Mouse (Mus musculus) hindbrain, embryonic 10.5 days (tissue): ENCODE measurements around the gene Usp10. TPM values are rescaled to one million over a fixed set of nuclear protein-coding genes. Genes with fewer than 3 reads are reported as not detected.

Source experiments
- DNase-seq: peaks from one replicate; pipeline ENCODE4 v3.0.0-alpha.2; 2017; ENCODE audit warnings: low spot score
- H3K27ac ChIP-seq: fragments of 300-500 bp; sonication (generic); 2 replicates; pipeline ENCODE4 v1.5.1; 2016; ENCODE audit warnings: mild to moderate bottlenecking, moderate library complexity
- H3K27me3 ChIP-seq: fragments of 300-500 bp; sonication (generic); 2 replicates; pipeline ENCODE4 v1.6.1; 2016; ENCODE audit warnings: mild to moderate bottlenecking; ENCODE audit not compliant: poor library complexity, insufficient read depth, severe bottlenecking
- H3K36me3 ChIP-seq: fragments of 300-500 bp; sonication (generic); 2 replicates; pipeline ENCODE4 v1.6.1; 2016; ENCODE audit warnings: mild to moderate bottlenecking, moderate library complexity
- H3K4me1 ChIP-seq: fragments of 300-500 bp; sonication (generic); replicated peaks from 2 replicates; pipeline ENCODE4 v1.6.1; 2016; ENCODE audit warnings: mild to moderate bottlenecking
- H3K4me3 ChIP-seq: fragments of 300-500 bp; sonication (generic); 2 replicates; pipeline ENCODE4 v1.5.1; 2016; ENCODE audit warnings: mild to moderate bottlenecking, moderate library complexity
- H3K9me3 ChIP-seq: fragments of 300-500 bp; sonication (generic); 2 replicates; pipeline ENCODE4 v1.6.1; 2016; ENCODE audit warnings: mild to moderate bottlenecking, moderate library complexity
- WGBS: fragments of 180-500 bp; shearing (Covaris S2); methylation state at CpG from one replicate; pipeline ENCODE4 v1.1.7; 2016; 5-methylcytosine and 5-hydroxymethylcytosine counted together
- polyA plus RNA-seq: library from polyadenylated mRNA; unstranded; fragments of >200 nt; fragmentation: Nextera tagmentation; extraction: Ambion mirVana; gene quantifications from 2 replicates; pipeline ENCODE4 v1.2.1, GENCODE M21; 2016

The Usp10 gene
- polyA plus RNA-seq, 1 experiment from 2014 or later = 182 TPM

DNA sequence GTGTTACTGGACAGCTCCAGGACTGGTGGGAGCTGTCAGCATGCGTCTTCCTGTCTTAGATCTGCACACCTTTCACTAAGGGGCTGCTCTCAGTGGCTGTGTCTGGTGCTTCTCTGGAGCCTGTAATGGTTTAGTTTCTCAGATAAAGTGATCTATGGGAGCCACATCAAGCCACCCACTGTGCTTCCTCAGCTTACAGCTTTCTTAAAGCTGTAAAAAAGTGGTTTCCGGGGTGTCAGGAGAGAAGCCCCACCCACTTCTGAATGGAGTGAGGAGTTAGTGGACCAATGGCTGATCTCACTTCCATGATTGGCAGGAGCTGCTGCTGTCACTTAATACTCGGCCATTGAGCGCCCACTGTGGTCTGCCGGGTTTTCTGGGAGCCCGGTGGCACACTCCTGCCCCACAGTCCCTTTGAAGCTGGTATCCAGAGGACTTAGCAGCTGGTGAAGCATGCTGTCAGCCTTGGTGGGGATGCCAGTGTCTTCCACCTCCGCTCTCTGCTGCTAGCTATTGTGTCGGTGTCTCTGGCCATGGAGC, 36.2 kb downstream of the Usp10 start:
- H3K36me3 ChIP-seq = peaks cover 100% of the 10 kb centered on the region

DNA sequence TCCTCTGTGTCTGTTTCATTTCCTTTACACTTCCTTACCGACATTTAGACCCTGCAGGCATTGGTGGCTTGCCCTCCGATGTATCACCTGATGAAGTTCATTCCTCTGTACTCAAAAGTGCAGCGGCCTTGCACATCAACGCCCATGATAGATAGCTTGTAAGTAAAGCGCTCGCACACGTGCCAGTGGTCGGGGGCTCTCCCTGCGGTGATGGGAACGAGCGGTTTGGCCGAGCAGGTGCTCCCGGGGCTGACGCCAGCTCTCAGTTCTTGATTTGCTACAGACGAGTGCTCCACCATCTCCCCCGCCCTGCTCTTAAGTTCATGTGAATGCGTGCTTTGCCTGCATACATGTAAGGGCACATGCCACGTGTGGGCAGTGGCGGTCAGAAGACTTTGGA, 37.5 kb downstream of the Usp10 start:
- no peak for DNase-seq
- Histone ChIP-seq H3K27ac (no peak overlapping the region), H3K4me3 (no peak overlapping the region), H3K27me3 (no peaks in the 10 kb centered on the region), H3K9me3 (no peaks in the 10 kb centered on the region), H3K36me3 (peaks cover 100% of the 10 kb centered on the region), H3K4me1 (peaks cover 13% of the 10 kb centered on the region)
- 93% methylated on average over 19 of the region's 19 CpGs for WGBS

More for the DNA sequence above, 36.2 kb downstream of the Usp10 start:
- no peak overlapping the region for H3K4me3 ChIP-seq
- no peaks in the 10 kb centered on the region for H3K9me3 ChIP-seq
- no peak for DNase-seq
- no peaks in the 10 kb centered on the region for H3K27me3 ChIP-seq
- 85% methylated on average over 8 of the region's 8 CpGs for WGBS
- H3K4me1 ChIP-seq = peaks cover 13% of the 10 kb centered on the region
- H3K27ac ChIP-seq = no peak overlapping the region

DNA sequence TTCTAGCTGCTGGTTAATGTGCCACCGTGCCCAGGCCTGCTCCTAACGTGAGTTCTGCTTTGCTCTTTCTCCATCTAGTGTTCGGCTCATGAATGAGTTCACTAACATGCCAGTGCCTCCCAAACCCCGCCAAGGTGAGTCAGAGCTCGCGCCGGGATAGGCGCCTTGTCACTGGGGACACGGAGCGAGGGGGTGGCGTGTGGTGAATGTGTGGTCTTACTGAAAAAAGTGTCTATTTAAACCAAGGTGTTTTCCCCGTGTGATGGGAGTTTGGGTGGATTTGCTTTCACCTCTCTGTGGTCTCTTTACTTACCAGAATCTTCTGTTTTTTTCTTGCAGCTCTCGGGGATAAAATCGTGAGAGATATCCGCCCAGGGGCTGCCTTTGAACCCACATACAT, 38.2 kb downstream of the Usp10 start:
- Histone ChIP-seq H3K27me3 (no peaks in the 10 kb centered on the region), H3K36me3 (peaks cover 100% of the 10 kb centered on the region), H3K27ac (no peak overlapping the region), H3K4me3 (no peak overlapping the region), H3K4me1 (peaks cover 13% of the 10 kb centered on the region), H3K9me3 (no peaks in the 10 kb centered on the region)
- no peak for DNase-seq
- 85% methylated on average over 15 of the region's 15 CpGs for WGBS

DNA sequence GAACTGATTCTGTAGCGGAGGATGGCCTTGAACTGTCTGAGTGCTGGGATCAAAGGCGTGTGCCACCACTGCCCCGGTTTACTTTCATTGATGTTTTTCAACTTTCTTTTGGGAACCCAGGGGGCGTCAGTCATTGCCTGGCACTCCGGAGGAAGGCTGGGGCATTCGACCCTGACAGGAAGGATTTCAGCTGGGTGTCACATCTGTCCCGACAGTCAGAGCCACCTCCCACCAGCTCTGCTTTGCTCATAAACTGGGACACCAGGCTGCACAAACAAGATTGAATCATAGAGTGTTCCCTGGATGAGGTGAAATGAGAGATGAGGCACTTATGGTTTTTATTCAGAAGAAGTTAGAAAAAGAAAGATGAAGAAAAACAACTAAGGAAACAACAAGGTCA, 42.1 kb downstream of the Usp10 start:
- no peak for DNase-seq
- no peak overlapping the region for H3K4me3 ChIP-seq
- peaks cover 13% of the 10 kb centered on the region for H3K4me1 ChIP-seq
- no peaks in the 10 kb centered on the region for H3K9me3 ChIP-seq
- no peaks in the 10 kb centered on the region for H3K27me3 ChIP-seq
- no peak overlapping the region for H3K27ac ChIP-seq
- H3K36me3 ChIP-seq = peaks cover 100% of the 10 kb centered on the region
- WGBS = 84% methylated on average over 7 of the region's 7 CpGs

DNA sequence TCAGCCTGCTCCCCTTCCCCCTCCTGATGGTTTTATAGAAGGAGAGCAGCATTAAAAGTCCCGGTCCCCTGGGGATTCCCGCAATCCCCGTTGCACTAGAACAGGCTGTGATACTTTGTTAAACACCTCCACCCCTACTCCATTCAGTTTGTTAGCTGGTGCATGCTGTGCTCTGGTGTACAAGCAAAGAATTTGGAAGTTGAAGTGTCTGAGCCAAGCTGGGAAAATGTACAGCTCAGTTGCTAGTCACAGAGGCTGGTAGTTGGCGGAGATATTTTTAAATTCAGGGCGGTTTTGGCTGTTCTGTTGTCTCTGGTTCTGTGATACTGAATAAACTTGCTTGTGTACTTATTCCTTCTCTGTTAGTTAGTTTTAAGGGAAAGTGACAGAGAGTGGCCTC, 42.6 kb downstream of the Usp10 start:
- DNase-seq = no peak
- Histone ChIP-seq H3K27ac (no peak overlapping the region), H3K9me3 (no peaks in the 10 kb centered on the region), H3K4me3 (no peak overlapping the region), H3K36me3 (peaks cover 100% of the 10 kb centered on the region), H3K4me1 (peaks cover 11% of the 10 kb centered on the region), H3K27me3 (no peaks in the 10 kb centered on the region)
- WGBS = 81% methylated on average over 5 of the region's 5 CpGs

DNA sequence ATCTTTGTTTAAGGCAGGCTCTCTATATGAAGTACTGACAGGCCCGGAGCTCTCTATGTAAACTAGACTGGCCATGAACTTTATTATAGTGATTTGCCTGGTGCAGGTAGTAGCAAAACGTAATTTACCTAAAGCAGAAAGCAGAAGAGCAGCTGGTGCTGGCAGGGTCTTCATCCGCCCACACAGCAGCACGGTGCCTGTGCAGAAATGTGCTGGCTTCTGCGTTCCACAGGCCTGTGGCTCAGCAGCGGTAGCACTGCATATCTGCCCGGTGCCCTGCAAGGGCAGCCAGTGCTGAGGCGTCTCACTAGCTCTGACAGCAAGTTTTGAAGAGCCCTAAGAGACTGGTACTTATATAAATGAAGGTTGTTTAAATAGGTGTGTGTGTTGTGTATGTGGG, 45.2 kb downstream of the Usp10 start:
- Histone ChIP-seq H3K36me3 (peaks cover 84% of the 10 kb centered on the region), H3K4me1 (peaks cover under 1% of the 10 kb centered on the region; the same call in 1 of the 2 replicates), H3K4me3 (no peak overlapping the region), H3K9me3 (no peaks in the 10 kb centered on the region), H3K27ac (no peak overlapping the region), H3K27me3 (no peaks in the 10 kb centered on the region)
- 95% methylated on average over 8 of the region's 8 CpGs for WGBS
- DNase-seq = no peak

DNA sequence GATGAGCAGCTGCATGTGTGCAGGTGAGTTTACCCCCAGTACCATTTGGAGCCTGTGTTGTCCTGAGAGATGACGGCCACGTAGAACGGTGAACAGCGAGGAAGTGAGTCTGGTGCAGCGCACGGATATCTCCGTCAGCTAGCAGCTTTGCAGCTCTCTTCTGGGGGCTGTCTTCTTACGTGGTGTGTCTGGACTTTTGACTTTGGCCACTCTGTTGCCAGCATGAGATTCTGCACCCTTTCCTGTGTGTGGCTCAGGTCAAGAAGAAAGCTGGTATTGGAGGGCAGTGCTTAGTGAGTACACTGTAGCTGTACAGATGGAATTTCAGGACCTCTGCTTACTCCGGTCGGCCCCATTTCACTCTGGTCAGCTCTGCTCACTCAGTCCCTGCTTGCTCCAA, 47.9 kb downstream of the Usp10 start:
- no peaks in the 10 kb centered on the region for H3K9me3 ChIP-seq
- no peak overlapping the region for H3K27ac ChIP-seq
- H3K4me1 ChIP-seq = peaks cover 7% of the 10 kb centered on the region
- H3K27me3 ChIP-seq = no peaks in the 10 kb centered on the region
- H3K4me3 ChIP-seq = no peak overlapping the region
- peaks cover 56% of the 10 kb centered on the region for H3K36me3 ChIP-seq
- WGBS = 94% methylated on average over 10 of the region's 10 CpGs
- DNase-seq = no peak

DNA sequence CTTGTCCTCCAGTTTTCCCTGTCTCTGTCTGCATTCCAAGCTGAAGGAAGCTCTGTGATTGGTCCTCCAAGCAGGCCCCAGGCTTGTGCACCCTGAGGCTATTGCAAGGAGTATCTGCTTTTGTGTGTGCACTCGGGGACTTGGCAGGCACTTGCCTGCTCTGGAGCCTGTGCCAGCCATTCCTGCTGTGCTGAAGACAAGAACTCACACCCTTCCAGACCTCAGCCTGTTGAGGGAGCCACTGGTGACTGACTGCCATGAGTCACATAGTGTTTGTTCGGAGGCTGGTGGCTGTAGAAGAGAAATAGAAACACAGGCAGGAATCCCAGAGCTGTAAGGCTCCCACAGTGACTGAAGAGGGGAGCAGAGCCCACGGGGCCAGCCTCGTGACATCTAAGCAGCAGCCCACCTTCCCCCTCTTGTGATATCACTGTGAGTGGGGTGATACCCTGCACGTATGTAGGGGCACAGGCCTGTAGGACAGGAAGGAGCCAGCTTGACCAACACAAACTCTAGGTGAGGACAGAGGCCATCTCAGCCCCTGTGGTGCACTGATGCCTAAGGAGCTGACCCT, 50.5 kb downstream of the Usp10 start:
- peaks cover 7% of the 10 kb centered on the region for H3K4me1 ChIP-seq
- H3K27me3 ChIP-seq = no peaks in the 10 kb centered on the region
- DNase-seq = no peak
- peaks cover 31% of the 10 kb centered on the region for H3K36me3 ChIP-seq
- peak overlapping the region; percentile 29; the same call in 1 of the 2 replicates for H3K27ac ChIP-seq
- H3K9me3 ChIP-seq = no peaks in the 10 kb centered on the region
- WGBS = 56% methylated on average over 5 of the region's 5 CpGs
- no peak overlapping the region for H3K4me3 ChIP-seq

DNA sequence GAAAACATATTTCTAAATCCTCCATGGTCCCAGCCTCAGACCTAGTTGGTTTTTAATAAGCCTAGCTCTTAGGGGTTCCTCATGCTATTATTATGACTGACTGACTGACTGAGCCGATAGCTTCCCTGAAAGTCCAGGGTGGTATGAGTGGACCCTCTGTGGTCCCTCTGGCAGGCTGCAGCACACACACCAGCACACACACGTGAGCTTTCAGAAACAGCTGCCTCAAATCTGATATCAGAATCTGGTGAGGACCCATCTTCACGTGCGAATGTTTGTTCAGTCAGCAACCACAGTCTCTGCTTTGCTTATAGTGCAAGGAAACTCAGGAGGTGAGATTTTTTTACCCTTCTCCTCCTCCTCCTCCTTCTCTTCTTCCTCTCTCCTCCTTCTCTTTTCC, 54.7 kb downstream of the Usp10 start:
- WGBS = 89% methylated on average over 4 of the region's 4 CpGs
- DNase-seq = no peak
- Histone ChIP-seq H3K27ac (no peak overlapping the region), H3K4me3 (no peak overlapping the region), H3K9me3 (peaks cover 9% of the 10 kb centered on the region), H3K4me1 (peaks cover 7% of the 10 kb centered on the region), H3K27me3 (no peaks in the 10 kb centered on the region), H3K36me3 (peaks cover 5% of the 10 kb centered on the region; the same call in 1 of the 2 replicates)

DNA sequence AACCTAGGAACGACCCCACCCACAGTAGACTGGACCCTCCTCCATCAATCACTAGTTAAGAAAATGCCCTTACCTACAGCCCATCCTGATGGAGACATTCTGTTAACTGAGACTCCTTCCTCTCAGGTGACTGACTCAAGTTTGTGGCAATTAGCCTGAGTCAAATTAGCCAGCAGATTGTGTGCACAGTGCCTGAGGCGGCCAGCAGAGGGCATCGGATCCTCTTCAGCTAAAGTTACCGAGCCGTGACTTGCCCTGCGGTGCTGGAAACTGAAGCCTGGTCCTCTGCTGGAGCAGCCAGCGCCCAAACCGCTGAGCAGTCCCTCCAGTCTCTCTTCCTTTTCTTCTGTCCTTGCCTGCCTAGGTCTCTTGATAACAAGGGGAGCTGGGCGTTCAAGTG, 57.3 kb downstream of the Usp10 start:
- Histone ChIP-seq H3K27me3 (no peaks in the 10 kb centered on the region), H3K4me1 (peaks cover 11% of the 10 kb centered on the region), H3K4me3 (no peak overlapping the region), H3K9me3 (peaks cover 9% of the 10 kb centered on the region), H3K36me3 (peaks cover 5% of the 10 kb centered on the region; the same call in 1 of the 2 replicates), H3K27ac (no peak overlapping the region)
- DNase-seq = no peak
- 85% methylated on average over 9 of the region's 9 CpGs for WGBS

DNA sequence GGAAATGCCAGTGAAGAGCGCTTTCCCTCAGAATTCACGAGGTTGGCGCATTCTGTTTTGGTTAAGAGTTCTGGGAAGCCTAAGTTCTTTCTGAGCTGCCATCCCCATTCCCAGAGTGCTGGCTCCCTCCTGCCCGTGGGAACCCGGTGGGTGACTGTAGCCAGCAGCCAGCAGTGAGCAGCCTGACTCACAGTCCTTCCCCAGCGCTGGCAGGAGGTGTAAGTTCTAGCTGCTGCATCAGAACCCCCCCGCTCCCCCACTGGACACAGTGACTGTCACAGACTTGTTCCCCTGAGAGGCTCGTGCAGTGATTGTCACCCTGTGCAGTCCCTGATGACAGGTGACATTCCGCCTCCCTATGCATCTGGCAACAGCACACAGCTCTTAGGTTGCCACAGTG, 60.0 kb downstream of the Usp10 start:
- Histone ChIP-seq H3K4me3 (no peak overlapping the region), H3K36me3 (peaks cover 5% of the 10 kb centered on the region; the same call in 1 of the 2 replicates), H3K27me3 (no peaks in the 10 kb centered on the region), H3K9me3 (peaks cover 9% of the 10 kb centered on the region), H3K27ac (no peak overlapping the region), H3K4me1 (peaks cover 15% of the 10 kb centered on the region)
- DNase-seq = no peak
- WGBS = 79% methylated on average over 9 of the region's 9 CpGs

DNA sequence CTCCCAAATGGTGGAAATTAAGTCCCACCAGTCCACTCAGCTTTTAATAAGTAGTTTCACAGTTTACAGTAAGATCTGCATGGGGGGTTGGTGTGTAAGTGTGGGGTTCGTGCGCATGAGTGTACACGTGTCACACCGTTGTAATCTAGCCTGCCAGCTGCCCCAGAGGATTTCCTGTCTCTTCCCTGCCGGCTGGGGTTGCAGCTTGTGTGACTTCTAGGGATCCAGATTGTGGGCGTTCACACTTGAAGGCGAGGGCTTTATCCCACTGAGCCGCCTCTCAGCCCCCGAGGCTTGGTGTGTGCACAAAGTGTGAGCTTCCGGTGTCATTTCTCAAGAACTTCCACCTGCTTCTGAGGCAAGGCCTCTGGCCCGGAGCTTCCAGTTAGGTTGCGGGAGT, 62.4 kb downstream of the Usp10 start:
- 0 out of 2 replicates have a peak overlapping the region, but pooled peaks have one; percentile 3 for H3K27ac ChIP-seq
- DNase-seq = no peak
- peaks cover 5% of the 10 kb centered on the region for H3K9me3 ChIP-seq
- no peaks in the 10 kb centered on the region for H3K27me3 ChIP-seq
- H3K4me3 ChIP-seq = no peak overlapping the region
- peaks cover 1% of the 10 kb centered on the region; the same call in 1 of the 2 replicates for H3K36me3 ChIP-seq
- peaks cover 15% of the 10 kb centered on the region for H3K4me1 ChIP-seq
- 80% methylated on average over 12 of the region's 12 CpGs for WGBS

DNA sequence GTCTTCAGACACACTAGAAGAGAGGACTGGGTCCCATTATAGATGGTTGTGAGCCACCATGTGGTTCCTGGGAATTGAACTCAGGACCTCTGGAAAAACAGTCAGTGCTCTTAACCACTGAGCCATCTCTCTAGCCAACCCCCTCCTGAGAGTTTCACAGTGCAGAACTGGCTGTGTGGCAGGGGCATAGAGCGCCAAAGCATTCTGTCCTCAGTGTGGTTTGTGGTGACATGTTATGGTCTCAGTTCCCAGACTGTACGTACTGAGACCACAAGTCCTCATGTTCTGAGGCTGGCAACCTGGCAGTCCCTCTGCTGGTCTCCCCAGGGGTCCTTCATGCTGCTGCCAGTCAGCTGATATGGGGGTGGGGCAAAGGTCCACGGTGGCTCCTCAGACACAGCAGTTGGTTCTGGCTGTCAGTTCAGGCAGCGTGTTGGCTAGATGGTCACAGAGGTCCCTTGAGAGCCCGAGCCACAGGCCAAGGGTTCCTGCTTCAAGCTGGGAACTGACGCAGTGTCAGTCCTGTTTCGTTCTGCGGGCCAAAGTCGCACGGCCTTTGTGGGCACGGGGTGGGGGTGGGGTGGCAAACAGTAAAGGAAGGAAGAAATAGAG, 68.7 kb downstream of the Usp10 start:
- WGBS = 63% methylated on average over 11 of the region's 11 CpGs
- no peak overlapping the region for H3K4me3 ChIP-seq
- H3K36me3 ChIP-seq = no peaks in the 10 kb centered on the region

More for the DNA sequence above, 68.7 kb downstream of the Usp10 start:
- Histone ChIP-seq H3K27ac (0 out of 2 replicates have a peak overlapping the region, but pooled peaks have one; percentile 5), H3K4me1 (peaks cover 8% of the 10 kb centered on the region), H3K27me3 (no peaks in the 10 kb centered on the region), H3K9me3 (no peaks in the 10 kb centered on the region)
- DNase-seq = no peak
